Mouse (Mus musculus) brain, embryonic 14.5 days (tissue): ENCODE measurements around the gene Asxl1. TPM values are rescaled to one million over a fixed set of nuclear protein-coding genes. Genes with fewer than 3 reads are reported as not detected.
"Not testable (repeated sequence)": the region's sequence is repeated elsewhere in the genome, so short reads cannot be mapped to it uniquely, and the experiment has no call there.

ENCODE experiments used
- DNase-seq: peaks from one replicate; pipeline ENCODE4 v3.0.0-alpha.2; 2011; ENCODE audit warnings: low read depth
- CTCF ChIP-seq: fragments of 200-500 bp; IDR thresholded peaks from 2 replicates; pipeline ENCODE4 v1.5.1; 2012; ENCODE audit warnings: inconsistent platforms, mild to moderate bottlenecking, moderate library complexity, borderline replicate concordance; ENCODE audit not compliant: insufficient read depth, insufficient read length; ENCODE audit errors: extremely low read depth
- POLR2A ChIP-seq: fragments of 200-500 bp; IDR thresholded peaks from 2 replicates; pipeline ENCODE4 v1.6.1; 2012; ENCODE audit warnings: mild to moderate bottlenecking, inconsistent platforms, borderline replicate concordance; ENCODE audit not compliant: poor library complexity, insufficient read depth, insufficient read length, severe bottlenecking; ENCODE audit errors: extremely low read depth
- polyA plus RNA-seq: library from polyadenylated mRNA; depleted of rRNA; stranded (reverse); fragments of >200 nt; gene quantifications from 2 replicates; pipeline ENCODE4 v1.2.3, GENCODE M21; 2012

The Asxl1 gene
- polyA plus RNA-seq, 1 experiment: 37.0 TPM

GRCm38 (mm10) chr2:153348100-153348831 lies 2.6 kb downstream of the Asxl1 start:
- no peak for TF ChIP-seq CTCF
- TF ChIP-seq POLR2A: no peak
- no peak for DNase-seq

- TF ChIP-seq POLR2A (no peak), CTCF (no peak)
Observed at GRCm38 (mm10) chr2:153350552-153351181, 5.0 kb downstream of the Asxl1 start.

GRCm38 (mm10) chr2:153354648-153355047 lies 9.0 kb downstream of the Asxl1 start:
- no peak for DNase-seq
- TF ChIP-seq CTCF (no peak), POLR2A (no peak)

More at GRCm38 (mm10) chr2:153350552-153351181, 5.0 kb downstream of the Asxl1 start:
- peak; percentile 5 for DNase-seq

- TF ChIP-seq POLR2A: no peak
- no peak for TF ChIP-seq CTCF
- DNase-seq: no peak
Observed at GRCm38 (mm10) chr2:153356784-153357183, 11.2 kb downstream of the Asxl1 start.

- no peak for DNase-seq
- TF ChIP-seq POLR2A (no peak), CTCF (no peak)
Observed at GRCm38 (mm10) chr2:153361101-153361710, 15.6 kb downstream of the Asxl1 start.

- DNase-seq: not testable (repeated sequence)
Observed at GRCm38 (mm10) chr2:153364531-153364930, 18.9 kb downstream of the Asxl1 start.

- TF ChIP-seq POLR2A (no peak), CTCF (no peak)
Observed at GRCm38 (mm10) chr2:153370871-153371270, 25.2 kb downstream of the Asxl1 start.

GRCm38 (mm10) chr2:153375380-153375779 lies 29.8 kb downstream of the Asxl1 start:
- peak; percentile 8 for DNase-seq
- TF ChIP-seq CTCF: no peak
- TF ChIP-seq POLR2A: no peak

More at GRCm38 (mm10) chr2:153370871-153371270, 25.2 kb downstream of the Asxl1 start:
- no peak for DNase-seq

GRCm38 (mm10) chr2:153380479-153380878 lies 34.9 kb downstream of the Asxl1 start:
- TF ChIP-seq POLR2A (no peak), CTCF (no peak)
- no peak for DNase-seq

- no peak for DNase-seq
- no peak for TF ChIP-seq POLR2A
- TF ChIP-seq CTCF: no peak
Observed at GRCm38 (mm10) chr2:153389831-153390230, 44.2 kb downstream of the Asxl1 start.

- no peak for TF ChIP-seq POLR2A
- no peak for TF ChIP-seq CTCF
- DNase-seq: peak; percentile 53
Observed at GRCm38 (mm10) chr2:153393045-153393444, 47.4 kb downstream of the Asxl1 start.
